Mouse (Mus musculus): ENCODE measurements around the gene Pigv. TPM values are rescaled to one million over a fixed set of nuclear protein-coding genes. Genes with fewer than 3 reads are reported as not detected.

Gene Pigv
- polyA plus RNA-seq, 1 experiment from 2014 or later = 20.2 TPM

Small RNAs within 50 kb of the gene (microRNA-seq; reads per million reads assigned to microRNA genes)
- not detected for gene Mir7227

Other genes with a start within 250 kb of the Pigv start
- 1.5 and 1.9 TPM in 2 replicates for gene Tent5b, start 192.5 kb downstream of the Pigv start, polyA plus RNA-seq (2015; fragmentation: Nextera tagmentation; extraction: Ambion mirVana)
- gene Trnp1, start 174.1 kb downstream of the Pigv start, polyA plus RNA-seq (2015; fragmentation: Nextera tagmentation; extraction: Ambion mirVana) = 0.79 and 1.2 TPM in 2 replicates
- 29.2 and 29.7 TPM in 2 replicates for gene Kdf1, start 153.7 kb downstream of the Pigv start, polyA plus RNA-seq (2015; fragmentation: Nextera tagmentation; extraction: Ambion mirVana)
- 300 and 313 TPM in 2 replicates for gene Nudc, start 126.7 kb downstream of the Pigv start, polyA plus RNA-seq (2015; fragmentation: Nextera tagmentation; extraction: Ambion mirVana)
- 0.61 and 0.70 TPM in 2 replicates for gene Nr0b2, start 119.3 kb downstream of the Pigv start, polyA plus RNA-seq (2015; fragmentation: Nextera tagmentation; extraction: Ambion mirVana)
- gene Gpatch3, start 97.9 kb downstream of the Pigv start, polyA plus RNA-seq (2015; fragmentation: Nextera tagmentation; extraction: Ambion mirVana) = 6.3 and 9.9 TPM in 2 replicates
- 20.7 and 20.8 TPM in 2 replicates for gene Gpn2, start 88.3 kb downstream of the Pigv start, polyA plus RNA-seq (2015; fragmentation: Nextera tagmentation; extraction: Ambion mirVana)
- 17.7 and 20.9 TPM in 2 replicates for gene Sfn, start 70.5 kb downstream of the Pigv start, polyA plus RNA-seq (2015; fragmentation: Nextera tagmentation; extraction: Ambion mirVana)
- gene Zdhhc18, start 22.5 kb downstream of the Pigv start, polyA plus RNA-seq (2015; fragmentation: Nextera tagmentation; extraction: Ambion mirVana) = 6.2 and 7.7 TPM in 2 replicates
- 26.9 and 29.4 TPM in 2 replicates for gene Arid1a, start 84.1 kb upstream of the Pigv start, polyA plus RNA-seq (2015; fragmentation: Nextera tagmentation; extraction: Ambion mirVana)
- gene Rps6ka1, start 215.2 kb upstream of the Pigv start, polyA plus RNA-seq (2015; fragmentation: Nextera tagmentation; extraction: Ambion mirVana) = 43.8 and 44.5 TPM in 2 replicates